Mouse (Mus musculus): ENCODE measurements around the gene Cd5.

DNA sequence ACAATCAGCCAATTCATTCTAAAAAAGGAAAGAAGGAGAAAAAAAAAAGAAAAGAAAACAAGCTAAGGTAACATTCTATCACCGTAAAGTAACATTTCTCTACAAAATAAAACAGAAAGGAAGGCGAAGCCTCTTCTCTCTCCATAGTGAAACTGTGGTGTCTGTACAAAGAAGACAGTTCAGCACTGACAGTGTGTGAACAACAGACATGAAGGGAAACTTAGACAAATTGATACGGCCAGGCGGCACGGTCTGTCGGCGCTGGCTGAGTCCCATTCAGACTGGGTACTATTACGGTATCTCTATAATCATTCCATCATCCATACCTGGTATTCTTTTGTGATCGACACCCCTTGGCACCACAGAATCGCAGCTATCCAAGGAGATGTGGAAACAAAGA is 34.1 kb upstream of the Cd5 start:
- no peak for TF ChIP-seq POLR2A (IDR thresholded peaks at IDR 0.05; ENCODE audit: low read depth, low read length)
- no peak for TF ChIP-seq CTCF (IDR thresholded peaks at IDR 0.05; ENCODE audit: extremely low read depth, insufficient read length, insufficient replicate concordance, low read depth, low read length)
